Mouse (Mus musculus): ENCODE results near the gene Gm11985. TPM values are rescaled to one million over a fixed set of nuclear protein-coding genes. Genes with fewer than 3 reads are reported as not detected.

Gene Gm11985
- polyA plus RNA-seq, 1 experiment from 2014 or later, result not detected

DNA sequence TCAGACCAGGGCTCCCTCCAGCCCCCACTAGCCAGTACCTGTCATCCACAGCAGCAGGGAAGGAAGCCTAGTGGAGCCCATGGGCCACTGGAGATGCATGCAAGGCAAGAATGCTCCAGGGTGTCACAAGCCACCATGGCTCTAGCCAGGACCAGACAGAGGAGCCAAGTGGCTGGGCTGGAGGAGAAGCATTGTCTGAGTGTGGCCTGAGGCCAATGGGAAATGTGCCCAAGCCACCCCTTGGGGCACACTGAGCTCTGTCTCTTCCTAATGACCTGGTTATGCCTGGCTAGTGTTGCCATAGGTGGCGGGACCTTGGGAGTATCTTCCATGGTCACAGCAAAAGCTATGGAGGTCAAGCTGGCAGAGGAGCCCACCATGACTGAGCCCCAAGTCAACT, 18.7 kb downstream of the Gm11985 start:
- 88% methylated on average over 1 of the region's 1 CpGs for WGBS
- no peak for ATAC-seq (ENCODE audit: insufficient number of reproducible peaks, insufficient read depth, low FRiP score, low read depth)
- Histone ChIP-seq H3K4me3 (ENCODE audit: control insufficient read depth in 1 of 2, insufficient read depth in 1 of 2, low read depth in 1 of 2, low read length in 2 of 2) (no peak overlapping the region), H3K36me3 (ENCODE audit: control insufficient read depth, insufficient read depth, low read length) (no peaks in the 10 kb centered on the region), H3K9me3 (ENCODE audit: control insufficient read depth, low read length) (no peaks in the 10 kb centered on the region), H3K27me3 (ENCODE audit: control insufficient read depth, insufficient read depth, low read length) (no peaks in the 10 kb centered on the region), H3K4me1 (ENCODE audit: control insufficient read depth in 2 of 2, insufficient read depth in 2 of 2, low read length in 2 of 2) (no peaks in the 10 kb centered on the region), H3K9ac (ENCODE audit: low read length) (no peak overlapping the region), H3K27ac (replicated peaks in 1 of 2; ENCODE audit: control insufficient read depth in 1 of 2, insufficient read depth in 1 of 2, low read depth in 2 of 2, low read length in 2 of 2) (no peak overlapping the region), H3K4me2 (ENCODE audit: low read length) (no peak overlapping the region)

- no peaks in the 10 kb centered on the region for H3K36me3 ChIP-seq (ENCODE audit: control insufficient read depth, insufficient read depth, low read length)
- peaks cover 2 to 4% of the 10 kb centered on the region in 2 experiments; a peak in 1 of 4 replicates for H3K4me1 ChIP-seq (ENCODE audit: control insufficient read depth in 2 of 2, insufficient read depth in 2 of 2, low read length in 2 of 2)
- no peak for ATAC-seq (ENCODE audit: insufficient number of reproducible peaks, insufficient read depth, low FRiP score, low read depth)
- 80% methylated on average over 4 of the region's 4 CpGs for WGBS
- H3K4me2 ChIP-seq (ENCODE audit: low read length), result no peak overlapping the region
- H3K27me3 ChIP-seq (ENCODE audit: control insufficient read depth, insufficient read depth, low read length), result no peaks in the 10 kb centered on the region
- no peaks in the 10 kb centered on the region for H3K9me3 ChIP-seq (ENCODE audit: control insufficient read depth, low read length)
- no peak overlapping the region for H3K9ac ChIP-seq (ENCODE audit: low read length)
- H3K4me3 ChIP-seq (ENCODE audit: control insufficient read depth in 1 of 2, insufficient read depth in 1 of 2, low read depth in 1 of 2, low read length in 2 of 2), result no peak overlapping the region
- no peak overlapping the region for H3K27ac ChIP-seq (replicated peaks in 1 of 2; ENCODE audit: control insufficient read depth in 1 of 2, insufficient read depth in 1 of 2, low read depth in 2 of 2, low read length in 2 of 2)
Measured at GRCm38 (mm10) chr11:7164416-7164815, 24.0 kb downstream of the Gm11985 start.

DNA sequence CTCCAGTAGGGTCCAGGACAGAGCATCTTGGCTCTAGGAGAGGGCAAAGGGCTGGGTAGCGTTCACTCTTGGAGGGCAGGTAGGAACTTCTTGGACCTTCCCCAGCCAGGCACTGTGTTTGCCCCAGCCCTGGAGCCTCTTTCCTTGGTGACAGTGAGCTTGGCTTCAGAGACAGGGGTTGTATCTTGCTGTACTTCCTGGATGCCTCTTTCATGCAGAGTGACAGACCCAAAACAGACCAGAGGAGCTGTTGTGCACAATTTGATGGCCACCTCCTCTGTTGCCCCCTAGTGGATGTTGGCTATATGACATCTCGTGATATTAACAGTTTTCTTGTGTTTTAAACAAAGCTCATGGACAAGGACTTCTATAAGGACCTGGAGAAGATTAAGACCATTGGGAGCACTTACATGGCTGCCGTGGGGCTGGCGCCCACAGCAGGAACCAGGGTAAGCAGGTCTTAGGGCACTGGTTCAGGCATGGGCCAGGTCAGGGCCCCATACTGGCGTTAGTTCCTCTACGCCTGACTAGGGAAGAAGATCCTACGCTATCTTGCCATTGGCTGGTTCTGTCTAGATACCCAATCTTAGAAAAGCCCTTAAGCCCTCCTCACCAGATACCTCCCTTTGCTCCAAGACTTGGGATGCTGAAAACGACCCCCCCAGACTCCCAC, 26.7 kb downstream of the Gm11985 start:
- WGBS, result 75% methylated on average over 8 of the region's 8 CpGs
- ATAC-seq (ENCODE audit: insufficient number of reproducible peaks, insufficient read depth, low FRiP score, low read depth), result no peak
- Histone ChIP-seq H3K9ac (ENCODE audit: low read length) (no peak overlapping the region), H3K4me1 (ENCODE audit: control insufficient read depth in 2 of 2, insufficient read depth in 2 of 2, low read length in 2 of 2) (peaks cover 2 to 4% of the 10 kb centered on the region in 2 experiments; a peak in 1 of 4 replicates), H3K36me3 (ENCODE audit: control insufficient read depth, insufficient read depth, low read length) (no peaks in the 10 kb centered on the region), H3K27me3 (ENCODE audit: control insufficient read depth, insufficient read depth, low read length) (no peaks in the 10 kb centered on the region), H3K27ac (replicated peaks in 1 of 2; ENCODE audit: control insufficient read depth in 1 of 2, insufficient read depth in 1 of 2, low read depth in 2 of 2, low read length in 2 of 2) (no peak overlapping the region), H3K4me3 (ENCODE audit: control insufficient read depth in 1 of 2, insufficient read depth in 1 of 2, low read depth in 1 of 2, low read length in 2 of 2) (no peak overlapping the region), H3K9me3 (ENCODE audit: control insufficient read depth, low read length) (no peaks in the 10 kb centered on the region), H3K4me2 (ENCODE audit: low read length) (no peak overlapping the region)

DNA sequence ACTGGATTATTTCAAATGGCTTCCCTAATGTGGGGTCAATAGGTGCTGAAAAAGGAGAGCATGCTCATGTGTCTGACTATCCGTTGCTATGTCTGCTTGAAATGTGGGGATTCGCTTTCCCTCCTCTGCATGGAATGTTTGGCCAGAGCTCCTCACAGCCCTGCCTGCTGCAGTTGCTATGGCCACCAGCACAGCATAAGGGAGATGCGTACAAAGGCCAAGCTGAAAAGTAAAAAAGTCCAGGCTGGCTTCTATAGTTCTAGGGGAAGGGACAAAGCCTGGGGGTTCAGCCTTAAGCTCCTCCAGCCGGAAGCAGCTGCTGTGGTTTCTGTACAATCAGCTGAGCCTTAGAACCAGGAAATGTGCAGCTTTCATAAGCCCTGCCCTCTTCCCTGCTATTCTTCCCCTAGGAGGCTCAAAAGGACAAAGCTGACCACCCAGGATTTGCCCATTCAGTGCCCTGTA, 27.7 kb downstream of the Gm11985 start:
- Histone ChIP-seq H3K4me3 (ENCODE audit: control insufficient read depth in 1 of 2, insufficient read depth in 1 of 2, low read depth in 1 of 2, low read length in 2 of 2) (no peak overlapping the region), H3K4me1 (ENCODE audit: control insufficient read depth in 2 of 2, insufficient read depth in 2 of 2, low read length in 2 of 2) (peaks cover 2 to 4% of the 10 kb centered on the region in 2 experiments; a peak in 1 of 4 replicates), H3K4me2 (ENCODE audit: low read length) (no peak overlapping the region), H3K9ac (ENCODE audit: low read length) (no peak overlapping the region), H3K27ac (replicated peaks in 1 of 2; ENCODE audit: control insufficient read depth in 1 of 2, insufficient read depth in 1 of 2, low read depth in 2 of 2, low read length in 2 of 2) (no peak overlapping the region), H3K9me3 (ENCODE audit: control insufficient read depth, low read length) (no peaks in the 10 kb centered on the region), H3K36me3 (ENCODE audit: control insufficient read depth, insufficient read depth, low read length) (no peaks in the 10 kb centered on the region), H3K27me3 (ENCODE audit: control insufficient read depth, insufficient read depth, low read length) (no peaks in the 10 kb centered on the region)
- ATAC-seq (ENCODE audit: insufficient number of reproducible peaks, insufficient read depth, low FRiP score, low read depth), result no peak
- whole genome bisulfite sequencing, result 58% methylated on average over 4 of the region's 4 CpGs

GRCm38 (mm10) chr11:7160146-7160545, 28.2 kb downstream of the Gm11985 start:
- H3K4me1 ChIP-seq (ENCODE audit: control insufficient read depth in 2 of 2, insufficient read depth in 2 of 2, low read length in 2 of 2), result peaks cover 2 to 4% of the 10 kb centered on the region in 2 experiments; a peak in 1 of 4 replicates
- no peaks in the 10 kb centered on the region for H3K27me3 ChIP-seq (ENCODE audit: control insufficient read depth, insufficient read depth, low read length)
- 68% methylated on average over 6 of the region's 6 CpGs for WGBS
- no peak overlapping the region for H3K4me2 ChIP-seq (ENCODE audit: low read length)
- no peaks in the 10 kb centered on the region for H3K9me3 ChIP-seq (ENCODE audit: control insufficient read depth, low read length)
- no peak overlapping the region for H3K27ac ChIP-seq (replicated peaks in 1 of 2; ENCODE audit: control insufficient read depth in 1 of 2, insufficient read depth in 1 of 2, low read depth in 2 of 2, low read length in 2 of 2)
- ATAC-seq (ENCODE audit: insufficient number of reproducible peaks, insufficient read depth, low FRiP score, low read depth), result no peak
- H3K9ac ChIP-seq (ENCODE audit: low read length), result no peak overlapping the region
- no peak overlapping the region for H3K4me3 ChIP-seq (ENCODE audit: control insufficient read depth in 1 of 2, insufficient read depth in 1 of 2, low read depth in 1 of 2, low read length in 2 of 2)
- H3K36me3 ChIP-seq (ENCODE audit: control insufficient read depth, insufficient read depth, low read length), result no peaks in the 10 kb centered on the region

DNA sequence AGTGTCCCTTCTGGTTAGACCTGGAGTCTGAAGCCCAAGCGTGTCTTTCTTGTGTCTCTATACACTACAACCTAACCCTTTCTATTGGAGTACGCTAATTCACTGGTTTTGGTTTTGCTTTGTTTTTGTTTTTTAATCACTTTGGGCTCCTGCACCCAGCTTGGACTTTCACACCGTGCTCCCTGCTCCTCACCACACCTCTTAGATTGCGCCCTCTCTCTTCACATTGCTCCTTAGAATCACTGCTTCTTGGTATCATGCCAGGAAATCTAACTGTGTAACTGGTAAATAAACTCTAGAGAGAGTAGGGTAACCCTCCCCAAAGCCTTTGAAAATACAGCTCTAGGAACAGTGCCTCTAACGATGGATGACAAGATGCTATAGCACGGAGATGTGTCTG, 30.2 kb downstream of the Gm11985 start:
- H3K27ac ChIP-seq (replicated peaks in 1 of 2; ENCODE audit: control insufficient read depth in 1 of 2, insufficient read depth in 1 of 2, low read depth in 2 of 2, low read length in 2 of 2), result no peak overlapping the region
- H3K36me3 ChIP-seq (ENCODE audit: control insufficient read depth, insufficient read depth, low read length), result no peaks in the 10 kb centered on the region
- H3K27me3 ChIP-seq (ENCODE audit: control insufficient read depth, insufficient read depth, low read length), result no peaks in the 10 kb centered on the region

GRCm38 (mm10) chr11:7156427-7156826, 31.9 kb downstream of the Gm11985 start:
- peaks cover 2 to 4% of the 10 kb centered on the region in 2 experiments; a peak in 1 of 4 replicates for H3K4me1 ChIP-seq (ENCODE audit: control insufficient read depth in 2 of 2, insufficient read depth in 2 of 2, low read length in 2 of 2)
- 58% methylated on average over 4 of the region's 4 CpGs for WGBS
- H3K27me3 ChIP-seq (ENCODE audit: control insufficient read depth, insufficient read depth, low read length), result no peaks in the 10 kb centered on the region
- H3K9me3 ChIP-seq (ENCODE audit: control insufficient read depth, low read length), result no peaks in the 10 kb centered on the region
- H3K4me2 ChIP-seq (ENCODE audit: low read length), result no peak overlapping the region
- H3K4me3 ChIP-seq (ENCODE audit: control insufficient read depth in 1 of 2, insufficient read depth in 1 of 2, low read depth in 1 of 2, low read length in 2 of 2), result no peak overlapping the region
- no peak for ATAC-seq (ENCODE audit: insufficient number of reproducible peaks, insufficient read depth, low FRiP score, low read depth)
- H3K9ac ChIP-seq (ENCODE audit: low read length), result no peak overlapping the region
- no peaks in the 10 kb centered on the region for H3K36me3 ChIP-seq (ENCODE audit: control insufficient read depth, insufficient read depth, low read length)
- no peak overlapping the region for H3K27ac ChIP-seq (replicated peaks in 1 of 2; ENCODE audit: control insufficient read depth in 1 of 2, insufficient read depth in 1 of 2, low read depth in 2 of 2, low read length in 2 of 2)

More for the DNA sequence above, 30.2 kb downstream of the Gm11985 start:
- Histone ChIP-seq H3K9me3 (ENCODE audit: control insufficient read depth, low read length) (no peaks in the 10 kb centered on the region), H3K4me3 (ENCODE audit: control insufficient read depth in 1 of 2, insufficient read depth in 1 of 2, low read depth in 1 of 2, low read length in 2 of 2) (no peak overlapping the region), H3K4me2 (ENCODE audit: low read length) (no peak overlapping the region), H3K4me1 (ENCODE audit: control insufficient read depth in 2 of 2, insufficient read depth in 2 of 2, low read length in 2 of 2) (peaks cover 2 to 4% of the 10 kb centered on the region in 2 experiments; a peak in 1 of 4 replicates), H3K9ac (ENCODE audit: low read length) (no peak overlapping the region)
- WGBS, result 89% methylated on average over 6 of the region's 6 CpGs
- ATAC-seq (ENCODE audit: insufficient number of reproducible peaks, insufficient read depth, low FRiP score, low read depth), result no peak

GRCm38 (mm10) chr11:7153081-7153480, 35.3 kb downstream of the Gm11985 start:
- no peak overlapping the region for H3K9ac ChIP-seq (ENCODE audit: low read length)
- H3K36me3 ChIP-seq (ENCODE audit: control insufficient read depth, insufficient read depth, low read length), result no peaks in the 10 kb centered on the region
- 79% methylated on average over 8 of the region's 8 CpGs for WGBS
- no peaks in the 10 kb centered on the region for H3K9me3 ChIP-seq (ENCODE audit: control insufficient read depth, low read length)
- ATAC-seq (ENCODE audit: insufficient number of reproducible peaks, insufficient read depth, low FRiP score, low read depth), result no peak
- no peak overlapping the region for H3K27ac ChIP-seq (replicated peaks in 1 of 2; ENCODE audit: control insufficient read depth in 1 of 2, insufficient read depth in 1 of 2, low read depth in 2 of 2, low read length in 2 of 2)
- H3K27me3 ChIP-seq (ENCODE audit: control insufficient read depth, insufficient read depth, low read length), result no peaks in the 10 kb centered on the region
- no peaks in the 10 kb centered on the region for H3K4me1 ChIP-seq (ENCODE audit: control insufficient read depth in 2 of 2, insufficient read depth in 2 of 2, low read length in 2 of 2)
- H3K4me2 ChIP-seq (ENCODE audit: low read length), result no peak overlapping the region
- no peak overlapping the region for H3K4me3 ChIP-seq (ENCODE audit: control insufficient read depth in 1 of 2, insufficient read depth in 1 of 2, low read depth in 1 of 2, low read length in 2 of 2)

Data from heart, embryonic 14.5 days (tissue).